Mouse (Mus musculus): ENCODE results near the gene Defb26.

GRCm38 (mm10) chr2:152516084-152516483, 4.6 kb upstream of the Defb26 start:
- no peak for TF ChIP-seq CTCF (conservative IDR thresholded peaks at IDR 0.05; ENCODE audit: low read length)
- no peak for TF ChIP-seq NANOG (IDR thresholded peaks at IDR 0.05; ENCODE audit: borderline replicate concordance, low read length)
- no peak for TF ChIP-seq POU5F1 (IDR thresholded peaks at IDR 0.05; ENCODE audit: borderline replicate concordance, low read length)

Data from E14TG2a.4 (cell line).